Mouse (Mus musculus) brain, embryonic 14.5 days (tissue): ENCODE measurements around the gene Nsun2.

ENCODE experiments used
- CTCF ChIP-seq: fragments of 200-500 bp; IDR thresholded peaks from 2 replicates; pipeline ENCODE4 v1.5.1; 2012; ENCODE audit warnings: inconsistent platforms, mild to moderate bottlenecking, moderate library complexity, borderline replicate concordance; ENCODE audit not compliant: insufficient read depth, insufficient read length; ENCODE audit errors: extremely low read depth
- POLR2A ChIP-seq: fragments of 200-500 bp; IDR thresholded peaks from 2 replicates; pipeline ENCODE4 v1.6.1; 2012; ENCODE audit warnings: mild to moderate bottlenecking, inconsistent platforms, borderline replicate concordance; ENCODE audit not compliant: poor library complexity, insufficient read depth, insufficient read length, severe bottlenecking; ENCODE audit errors: extremely low read depth

DNA sequence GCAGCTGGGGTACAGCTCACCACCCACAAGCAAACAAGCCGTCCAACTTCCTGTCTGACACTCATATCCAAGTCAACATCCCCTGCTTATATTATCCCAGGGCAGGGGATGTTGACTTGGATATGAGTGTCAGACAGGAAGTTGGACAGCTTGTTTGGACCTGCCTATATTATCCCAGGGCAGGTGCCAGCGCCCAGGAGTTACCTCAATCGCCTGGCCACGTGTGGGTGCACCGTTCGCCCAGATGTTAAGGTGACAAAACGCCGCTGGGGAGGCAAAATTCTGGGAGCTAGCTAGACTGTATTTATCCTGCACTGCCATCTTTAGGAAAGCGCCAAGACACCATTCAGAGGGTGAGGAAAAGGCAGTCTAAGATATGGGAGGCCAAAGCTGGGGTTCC, 43.8 kb upstream of the Nsun2 start:
- no peak for TF ChIP-seq POLR2A
- TF ChIP-seq CTCF, result no peak
